ENCODE assay signal across 8 mouse cellular contexts in genomic region chr6:101377167-101377934, GRCm38 (mm10). TPM values are rescaled to one million over a fixed set of nuclear protein-coding genes. Genes with fewer than 3 reads are reported as not detected.
DNase-seq lines count a peak whose midpoint lies in the region; ATAC-seq and TF ChIP-seq lines count a peak whose summit lies in the region.

Gene Pdzrn3, minus strand, starts transcription at chr6:101377897.

- peaks cover 2% of the 10 kb centered on the region; the same call in 1 of the 2 replicates for H3K4me1 ChIP-seq in cortical plate, adult 2 months (ENCODE audit: control insufficient read depth, insufficient read depth, low read length)
- peaks cover 13% of the 10 kb centered on the region for H3K4me1 ChIP-seq in hindbrain, embryonic 16.5 days (ENCODE audit: control insufficient read depth, insufficient read depth, low read depth, low read length)
- H3K4me1 ChIP-seq in midbrain, embryonic 12.5 days: peaks cover 28% of the 10 kb centered on the region
- peaks cover 4% of the 10 kb centered on the region; the same call in 1 of the 2 replicates for H3K4me1 ChIP-seq in small intestine, adult 2 months (ENCODE audit: control insufficient read depth, insufficient read depth, insufficient read length, low read length)

- peak; percentile 73 for ATAC-seq in hindbrain, embryonic 16.5 days
- ATAC-seq in midbrain, embryonic 12.5 days (ENCODE audit: low FRiP score, low read depth): peak; percentile 80

- TF ChIP-seq POLR2A in cortical plate, adult 2 months (IDR thresholded peaks at IDR 0.05; ENCODE audit: extremely low read depth, insufficient read depth, low read length): 0 out of 2 replicates have a peak, but pooled peaks have one; percentile 15
- TF ChIP-seq POLR2A in small intestine, adult 2 months (IDR thresholded peaks at IDR 0.05; ENCODE audit: low read depth, low read length): no peak

- H3K27ac ChIP-seq in cortical plate, adult 2 months (ENCODE audit: insufficient read depth, low read length): peak within 1 kb of the TSS; percentile 70
- H3K27ac ChIP-seq in hindbrain, embryonic 16.5 days (ENCODE audit: low read depth, low read length): peak within 1 kb of the TSS; percentile 48
- H3K27ac ChIP-seq in midbrain, embryonic 12.5 days (replicated peaks): peak within 1 kb of the TSS; percentile 68
- H3K27ac ChIP-seq in small intestine, adult 2 months (ENCODE audit: insufficient read depth, low read depth, low read length): peak within 1 kb of the TSS; percentile 78

- peak within 1 kb of the TSS; percentile 67 for H3K9ac ChIP-seq in hindbrain, embryonic 16.5 days (ENCODE audit: low read depth, low read length)
- peak within 1 kb of the TSS; percentile 65 for H3K9ac ChIP-seq in midbrain, embryonic 12.5 days (replicated peaks)

- intact Hi-C loops in left cerebral cortex, postnatal 4 days (cut with DNase I): loop anchor here (10.0 kb wide), 3 partner anchors 157 to 493 kb away; no protein-coding TSS in a partner anchor

- peak; percentile 10 for DNase-seq in T-cell, adult 2 months (ENCODE audit: low spot score)
- peak; percentile 69 for DNase-seq in gastrocnemius, postnatal 25 days
- DNase-seq in left cerebral cortex, postnatal 4 days: peak; percentile 39
- no peak for DNase-seq in thymus, postnatal 0 days (ENCODE audit: low spot score)

- TF ChIP-seq CTCF in cortical plate, adult 2 months (IDR thresholded peaks at IDR 0.05; ENCODE audit: extremely low read depth, insufficient read depth, low read length): 0 out of 2 replicates have a peak, but pooled peaks have one; percentile 25
- no peak for TF ChIP-seq CTCF in small intestine, adult 2 months (IDR thresholded peaks at IDR 0.05; ENCODE audit: extremely low read depth, insufficient read length, insufficient replicate concordance, low read depth, low read length)

- H3K27me3 ChIP-seq in hindbrain, embryonic 16.5 days (replicated peaks; ENCODE audit: control insufficient read depth, insufficient read depth, low read length): no peaks in the 10 kb centered on the region
- H3K27me3 ChIP-seq in midbrain, embryonic 12.5 days: peaks cover 50% of the 10 kb centered on the region
- peaks cover 11% of the 10 kb centered on the region for H3K27me3 ChIP-seq in small intestine, adult 2 months (ENCODE audit: control insufficient read depth, insufficient read depth, low read length)

- H3K4me2 ChIP-seq in hindbrain, embryonic 16.5 days (ENCODE audit: low read length): peak within 1 kb of the TSS; percentile 98
- peak within 1 kb of the TSS; percentile 100 for H3K4me2 ChIP-seq in midbrain, embryonic 12.5 days (replicated peaks)

- H3K9me3 ChIP-seq in hindbrain, embryonic 16.5 days (ENCODE audit: control insufficient read depth, low read length): no peaks in the 10 kb centered on the region
- H3K9me3 ChIP-seq in midbrain, embryonic 12.5 days: no peaks in the 10 kb centered on the region

- under 1% methylated on average over 73 of the region's 111 CpGs for WGBS in hindbrain, embryonic 16.5 days
- under 1% methylated on average over 100 of the region's 111 CpGs for WGBS in midbrain, embryonic 12.5 days
- 2% methylated on average over 111 of the region's 111 CpGs for WGBS in small intestine, adult 2 months

- H3K36me3 ChIP-seq in hindbrain, embryonic 16.5 days (ENCODE audit: control insufficient read depth, insufficient read depth, low read length): no peaks in the 10 kb centered on the region
- no peaks in the 10 kb centered on the region for H3K36me3 ChIP-seq in midbrain, embryonic 12.5 days
- no peaks in the 10 kb centered on the region for H3K36me3 ChIP-seq in small intestine, adult 2 months (ENCODE audit: control insufficient read depth, insufficient read depth, low read length)

- peak within 1 kb of the TSS; percentile 66 for H3K4me3 ChIP-seq in cortical plate, adult 2 months (ENCODE audit: insufficient read depth, low read length)
- H3K4me3 ChIP-seq in hindbrain, embryonic 16.5 days (ENCODE audit: low read length): peak within 1 kb of the TSS; percentile 59
- peak within 1 kb of the TSS; percentile 66 for H3K4me3 ChIP-seq in midbrain, embryonic 12.5 days
- peak within 1 kb of the TSS; percentile 78 for H3K4me3 ChIP-seq in small intestine, adult 2 months (ENCODE audit: low read depth, low read length)

RNA-seq across cellular contexts. Expression of gene Pdzrn3, which starts in this region (rescaled TPM):
- polyA plus RNA-seq in cortical plate, adult 2 months (2012; rRNA removed): 32.2 and 32.3 TPM in 2 replicates
- 10 to 100 TPM; 52.5 to 72.9 TPM for total RNA-seq in gastrocnemius, postnatal 25 days (2021)
- 18.9 and 24.3 TPM in 2 replicates for polyA plus RNA-seq in hindbrain, embryonic 16.5 days (2015; fragmentation: Nextera tagmentation; extraction: Ambion mirVana)
- total RNA-seq in left cerebral cortex, postnatal 4 days (2021): 10 to 100 TPM; 42.6 to 47.1 TPM
- 15.3 and 19.5 TPM in 2 replicates for polyA plus RNA-seq in midbrain, embryonic 12.5 days (2016; fragmentation: Nextera tagmentation; extraction: Ambion mirVana)
- 10.2 and 11.2 TPM in 2 replicates for polyA plus RNA-seq in small intestine, adult 2 months (2012; rRNA removed)
- 0.73 and 0.95 TPM in 2 replicates for polyA plus RNA-seq in thymus, postnatal 0 days (2015; fragmentation: Nextera tagmentation; extraction: Ambion mirVana)
